Mouse (Mus musculus) spleen, adult 18-20 months (tissue): ENCODE data around the gene Nit2.
"Not testable (repeated sequence)": the region's sequence is repeated elsewhere in the genome, so short reads cannot be mapped to it uniquely, and the experiment has no call there.

ENCODE experiments used
- DNase-seq, 2 experiments: peaks; one replicate each; pipeline ENCODE4 v3.0.0; 2022; ENCODE audit warnings: mixed read lengths in 2 of 2

Gene Nit2

GRCm38 (mm10) chr16:57166611-57167513, at the start of gene Nit2:
Nit2 (minus strand) TSS chr16:57167341.
- DNase-seq, result peak; percentile 90 to 97

- no peak for DNase-seq
Observed at GRCm38 (mm10) chr16:57215957-57216356, 48.8 kb upstream of the Nit2 start.

- DNase-seq, result no peak
Observed at GRCm38 (mm10) chr16:57211037-57211436, 43.9 kb upstream of the Nit2 start.

GRCm38 (mm10) chr16:57208342-57208741, 41.2 kb upstream of the Nit2 start:
- no peak for DNase-seq

- DNase-seq, result no peak
Observed at GRCm38 (mm10) chr16:57197281-57197680, 30.1 kb upstream of the Nit2 start.

GRCm38 (mm10) chr16:57196590-57196989, 29.4 kb upstream of the Nit2 start:
- no peak for DNase-seq

GRCm38 (mm10) chr16:57191214-57191613, 24.1 kb upstream of the Nit2 start:
- no peak for DNase-seq

- DNase-seq, result no peak
Observed at GRCm38 (mm10) chr16:57190390-57190789, 23.2 kb upstream of the Nit2 start.

GRCm38 (mm10) chr16:57189493-57189892, 22.4 kb upstream of the Nit2 start:
- DNase-seq, result no peak

GRCm38 (mm10) chr16:57186618-57187017, 19.5 kb upstream of the Nit2 start:
- no peak for DNase-seq

- no peak for DNase-seq
Observed at GRCm38 (mm10) chr16:57182037-57182436, 14.9 kb upstream of the Nit2 start.

- DNase-seq, result no peak
Observed at GRCm38 (mm10) chr16:57181180-57181579, 14.0 kb upstream of the Nit2 start.

- no peak for DNase-seq
Observed at GRCm38 (mm10) chr16:57177664-57178063, 10.5 kb upstream of the Nit2 start.

GRCm38 (mm10) chr16:57177254-57177653, 10.1 kb upstream of the Nit2 start:
- DNase-seq, result no peak

GRCm38 (mm10) chr16:57176276-57176675, 9.1 kb upstream of the Nit2 start:
- DNase-seq, result no peak

GRCm38 (mm10) chr16:57175751-57176150, 8.6 kb upstream of the Nit2 start:
- no peak for DNase-seq

- DNase-seq, result not testable (repeated sequence)
Observed at GRCm38 (mm10) chr16:57174480-57174879, 7.3 kb upstream of the Nit2 start.

- no peak for DNase-seq
Observed at GRCm38 (mm10) chr16:57171570-57171969, 4.4 kb upstream of the Nit2 start.

- DNase-seq, result no peak
Observed at GRCm38 (mm10) chr16:57171161-57171560, 4.0 kb upstream of the Nit2 start.

- no peak for DNase-seq
Observed at GRCm38 (mm10) chr16:57168236-57168635, 1.1 kb upstream of the Nit2 start.

GRCm38 (mm10) chr16:57167514-57167912, 372 bp upstream of the Nit2 start:
- DNase-seq, result no peak

- no peak for DNase-seq
Observed at GRCm38 (mm10) chr16:57166086-57166485, 1.1 kb downstream of the Nit2 start.

GRCm38 (mm10) chr16:57165157-57165556, 2.0 kb downstream of the Nit2 start:
- no peak for DNase-seq

- DNase-seq, result no peak
Observed at GRCm38 (mm10) chr16:57163694-57164093, 3.4 kb downstream of the Nit2 start.

GRCm38 (mm10) chr16:57162841-57163240, 4.3 kb downstream of the Nit2 start:
- no peak for DNase-seq
